Mouse (Mus musculus) layer of hippocampus, adult 8-10 months (tissue): ENCODE measurements at regions not wholly inside any gene's neighbourhood (a gene's known extent, or its start where the extent isn't known, plus 50 kb on each side); places are given as distances from the start of the nearest gene placed in this dataset.

Experiments used
- DNase-seq, 2 experiments: peaks; one replicate each; pipeline ENCODE4 v3.0.0; 2022; ENCODE audit warnings: low spot score in 2 of 2

GRCm38 (mm10) chr15:62106518-62106975 lies 1183.7 kb upstream of the A1bg start:
- DNase-seq, result peak; percentile 58 to 59

GRCm38 (mm10) chr15:62105483-62105882 lies 1182.7 kb upstream of the A1bg start:
- DNase-seq, result no peak

- DNase-seq, result no peak
These were observed 1181.8 kb upstream of the A1bg start for GRCm38 (mm10) chr15:62104653-62105052.

- DNase-seq, result no peak
These were observed 1176.9 kb upstream of the A1bg start for GRCm38 (mm10) chr15:62099683-62100082.

GRCm38 (mm10) chr15:62098791-62099660 lies 1176.2 kb upstream of the A1bg start:
- DNase-seq, result no peak

GRCm38 (mm10) chr15:62096778-62097177 lies 1174.0 kb upstream of the A1bg start:
- no peak for DNase-seq

- DNase-seq, result no peak
These were observed 1172.4 kb upstream of the A1bg start for GRCm38 (mm10) chr15:62095198-62095597.

- DNase-seq, result no peak
These were observed 1170.9 kb upstream of the A1bg start for GRCm38 (mm10) chr15:62093672-62094071.

- DNase-seq, result no peak
These were observed 1169.9 kb upstream of the A1bg start for GRCm38 (mm10) chr15:62092671-62093185.

- no peak for DNase-seq
These were observed 1169.2 kb upstream of the A1bg start for GRCm38 (mm10) chr15:62091746-62092659.

- no peak for DNase-seq
These were observed 1168.3 kb upstream of the A1bg start for GRCm38 (mm10) chr15:62091144-62091543.

- no peak for DNase-seq
These were observed 1165.5 kb upstream of the A1bg start for GRCm38 (mm10) chr15:62088341-62088740.

- no peak for DNase-seq
These were observed 1164.9 kb upstream of the A1bg start for GRCm38 (mm10) chr15:62087755-62088154.

- DNase-seq, result no peak
These were observed 1163.2 kb upstream of the A1bg start for GRCm38 (mm10) chr15:62086037-62086436.

- DNase-seq, result no peak
These were observed 1160.5 kb upstream of the A1bg start for GRCm38 (mm10) chr15:62083347-62083746.

- DNase-seq, result no peak
These were observed 1159.7 kb upstream of the A1bg start for GRCm38 (mm10) chr15:62082539-62082938.

- peak; percentile 64 to 72 for DNase-seq
These were observed 1156.6 kb upstream of the A1bg start for GRCm38 (mm10) chr15:62079155-62080109.

- no peak for DNase-seq
These were observed 1153.9 kb upstream of the A1bg start for GRCm38 (mm10) chr15:62076552-62077234.

GRCm38 (mm10) chr15:62074735-62075134 lies 1151.9 kb upstream of the A1bg start:
- no peak for DNase-seq

GRCm38 (mm10) chr15:62073595-62073994 lies 1150.8 kb upstream of the A1bg start:
- DNase-seq, result no peak
